Mouse (Mus musculus): ENCODE data around the gene Hpd. TPM values are rescaled to one million over a fixed set of nuclear protein-coding genes. Genes with fewer than 3 reads are reported as not detected.
A peak's percentile ranks its signal among the peaks of the same experiment; 100 is the strongest.

The Hpd gene
- total RNA-seq, 2 experiments from 2014 or later, result not detected

DNA sequence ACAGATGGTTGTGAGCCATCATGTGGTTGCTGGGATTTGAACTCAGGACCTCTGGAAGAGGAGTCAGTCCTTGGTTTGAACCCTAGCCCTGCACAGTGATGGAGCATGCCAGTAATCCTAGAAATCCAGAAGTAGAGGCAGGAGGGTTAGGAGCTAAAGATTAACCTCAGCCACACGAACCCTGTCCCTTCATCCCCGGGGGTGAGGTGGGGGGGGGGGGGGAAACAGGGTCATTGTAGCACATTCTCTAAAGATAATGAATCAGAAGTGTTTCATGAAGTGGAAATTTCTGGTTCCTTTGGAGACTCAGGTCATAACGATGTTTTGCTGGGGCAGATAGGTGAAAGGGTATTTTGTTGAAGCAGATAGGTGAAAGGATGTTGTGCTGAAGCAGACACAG, 8.4 kb upstream of the Hpd start:
- DNase-seq, result no peak
- intact Hi-C loops (cut with DNase I), result no loop called here

DNA sequence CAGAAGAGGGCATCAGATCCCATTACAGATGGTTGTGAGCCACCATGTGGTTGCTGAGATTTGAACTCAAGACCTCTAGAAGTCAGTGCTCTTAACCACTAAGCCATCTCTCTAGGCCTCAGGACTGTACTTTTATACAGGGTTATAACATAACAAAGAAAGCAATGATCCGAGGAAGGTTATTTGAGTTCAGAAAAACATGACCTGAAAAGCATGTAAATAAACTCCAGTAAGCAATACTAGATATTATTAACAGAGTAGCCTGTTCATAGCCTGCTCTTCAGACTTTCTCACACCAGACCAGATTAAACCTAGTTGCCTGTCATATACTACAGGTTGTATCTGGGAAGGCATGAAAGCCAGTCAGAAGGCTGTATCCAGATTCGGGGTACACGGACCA, 4.8 kb upstream of the Hpd start:
- no peak for DNase-seq
- intact Hi-C loops (cut with DNase I), result no loop called here

DNA sequence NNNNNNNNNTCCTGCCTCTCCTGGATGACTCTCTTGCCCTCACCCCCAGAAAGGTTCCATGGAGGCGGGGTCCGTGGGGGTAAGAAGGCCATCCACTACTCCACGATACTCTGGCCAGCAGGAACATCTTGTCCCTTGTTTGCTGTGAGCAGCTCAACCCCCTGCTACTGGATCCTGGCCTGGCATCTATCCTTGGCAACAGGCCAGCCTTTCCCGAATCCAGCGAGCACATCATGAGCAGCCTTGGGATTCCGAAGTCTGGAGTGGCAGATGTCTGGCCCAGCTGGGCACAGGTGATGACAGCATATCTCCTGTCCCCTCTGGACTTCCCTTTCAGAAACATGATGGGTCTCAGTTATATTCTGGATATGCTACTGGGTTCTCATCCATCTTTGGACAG, 3.4 kb upstream of the Hpd start:
- intact Hi-C loops (cut with DNase I), result no loop called here
- peak; percentile 62 for DNase-seq

DNA sequence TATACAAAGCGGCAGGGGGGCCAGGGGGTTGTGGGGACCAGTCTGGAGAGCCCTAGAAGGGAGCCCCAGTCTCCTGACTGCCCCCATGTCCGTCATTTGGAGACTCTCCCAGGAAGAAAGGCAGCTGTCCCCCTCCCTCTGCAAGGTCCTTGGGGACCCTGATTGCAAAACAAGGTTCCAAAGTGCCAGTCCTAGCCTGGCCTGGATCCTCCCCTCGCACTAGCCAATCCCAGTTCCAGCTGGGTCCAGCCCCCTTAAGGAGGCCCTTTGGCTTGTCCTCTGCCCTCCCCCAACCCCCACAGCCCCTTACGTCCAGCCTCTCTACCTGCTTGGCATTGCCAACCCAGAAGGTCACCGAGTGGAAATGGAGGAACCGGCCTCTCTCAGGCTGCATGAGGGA, 991 bp downstream of the Hpd start:
- DNase-seq, result no peak
- intact Hi-C loops (cut with DNase I), result no loop called here

DNA sequence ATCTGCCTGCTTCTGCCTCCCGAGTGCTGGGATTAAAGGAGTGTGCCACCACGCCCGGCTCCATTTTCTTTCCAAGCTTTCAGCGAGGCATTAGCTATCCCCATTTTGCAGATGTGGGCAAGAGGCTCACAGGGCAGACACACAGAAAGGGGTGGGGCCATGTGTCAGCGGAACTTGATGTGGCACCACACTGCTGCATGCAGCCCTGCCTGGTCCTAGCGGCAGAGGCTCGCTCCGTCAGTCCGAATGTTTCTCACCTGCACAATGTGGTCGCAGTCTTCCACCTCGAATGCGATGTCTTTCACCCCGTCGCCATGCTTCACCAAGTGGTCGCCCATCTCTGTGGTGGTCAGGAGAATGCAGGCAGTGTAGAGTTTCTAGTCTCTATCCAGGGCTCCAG, 2.1 kb downstream of the Hpd start:
- no peak for DNase-seq
- intact Hi-C loops (cut with DNase I), result no loop called here

DNA sequence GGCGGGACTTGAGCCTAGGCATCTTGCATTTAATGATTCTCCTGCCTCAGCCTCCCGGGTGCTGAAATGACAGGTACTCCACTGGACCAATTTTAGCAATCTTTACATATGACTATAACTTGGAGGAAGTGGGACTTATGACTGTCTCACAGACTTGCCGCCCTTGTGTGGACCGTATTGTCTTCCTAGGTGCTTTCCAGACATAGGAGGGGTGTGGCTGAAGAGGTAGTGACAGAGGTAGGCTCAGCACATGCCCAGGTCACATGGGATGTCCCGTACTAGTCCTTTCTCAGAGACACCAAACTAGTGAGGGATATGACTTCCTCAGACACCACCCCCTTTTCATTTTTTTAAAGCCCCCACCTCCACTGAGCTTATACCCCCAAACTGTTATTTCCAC, 3.7 kb downstream of the Hpd start:
- intact Hi-C loops (cut with DNase I), result no loop called here
- no peak for DNase-seq

DNA sequence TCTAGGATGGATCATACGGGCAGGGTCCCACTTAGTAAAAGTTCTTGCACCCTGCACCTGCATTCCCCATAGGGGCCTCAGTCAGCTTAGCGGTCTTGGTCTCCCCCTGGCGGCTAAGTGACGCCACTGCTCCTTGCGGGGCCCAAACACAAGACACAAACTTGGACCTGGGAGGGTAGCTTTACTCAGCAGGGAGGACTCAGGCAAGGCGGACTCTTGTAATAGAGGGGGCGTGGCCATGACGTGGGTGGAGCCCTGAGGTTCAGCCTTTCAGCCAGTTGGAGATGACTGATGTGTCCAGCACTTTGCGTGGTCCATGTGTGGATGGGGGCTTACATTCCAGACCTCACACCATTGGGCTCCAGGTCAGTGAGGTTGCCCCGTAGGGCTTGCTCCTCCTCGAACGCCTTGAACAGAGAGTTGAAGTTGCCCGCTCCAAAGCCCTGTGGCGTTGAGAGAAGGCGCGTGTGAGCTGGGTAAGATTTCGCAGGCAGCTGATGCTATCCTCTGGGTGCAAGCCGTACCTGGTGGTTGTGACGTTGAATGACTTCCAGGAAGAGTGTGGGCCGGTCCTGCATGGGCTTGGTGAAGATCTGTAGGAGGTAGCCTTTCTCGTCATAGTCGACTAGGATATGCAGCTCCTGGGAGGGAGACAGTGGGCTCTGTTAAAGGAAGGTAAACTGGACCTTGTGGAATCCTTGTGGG, 10.7 kb downstream of the Hpd start:
- peak; percentile 83 for DNase-seq
- intact Hi-C loops (cut with DNase I), result loop anchor here (5.0 kb wide), 1 partner anchor 109 kb away; no protein-coding TSS in a partner anchor

DNA sequence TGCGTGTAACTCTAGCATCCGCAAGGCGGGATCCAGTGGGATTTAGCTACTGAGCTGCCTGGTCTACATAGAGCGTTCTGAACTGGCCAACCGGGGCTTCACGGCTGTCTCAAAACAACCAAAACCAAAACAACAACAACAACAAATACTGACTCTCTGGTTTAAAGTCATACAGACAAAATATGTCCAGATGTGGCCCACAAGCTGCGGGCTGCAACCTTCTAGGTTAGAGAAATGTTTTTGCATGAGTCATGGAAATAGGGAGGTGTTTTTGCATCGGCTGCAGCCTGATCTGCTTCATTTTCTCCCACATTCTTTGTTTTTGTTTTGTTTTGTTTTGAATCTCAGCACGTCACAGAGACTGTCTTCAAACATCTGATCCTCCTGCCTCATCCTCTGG, 12.2 kb downstream of the Hpd start:
- DNase-seq, result no peak
- intact Hi-C loops (cut with DNase I), result loop anchor here (5.0 kb wide), 1 partner anchor 108 kb away; no protein-coding TSS in a partner anchor

DNA sequence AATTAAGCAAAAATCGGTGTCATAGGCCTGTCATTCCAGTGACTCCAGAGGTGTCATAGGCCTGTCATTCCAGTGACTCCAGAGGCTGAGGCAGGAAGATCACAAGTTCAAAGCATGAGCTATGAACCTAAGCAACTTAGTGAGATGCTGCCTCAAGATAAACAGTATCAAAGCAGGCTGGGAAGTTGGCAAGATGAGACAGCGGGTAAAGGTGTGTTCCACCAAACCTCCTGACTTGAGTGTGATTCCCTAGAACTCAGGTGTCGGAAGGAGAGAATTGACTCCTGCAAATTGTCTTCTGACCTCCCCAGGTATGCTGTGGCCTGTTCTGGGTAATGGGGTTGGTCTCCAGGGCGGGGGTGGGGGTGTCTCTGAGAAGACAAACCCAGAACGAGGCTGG, 13.2 kb downstream of the Hpd start, which contains the start of gene Psmd9:
Gene Psmd9, plus strand, starts transcription at position 130 of the 400 bp plus-strand sequence.
- DNase-seq, result no peak
- intact Hi-C loops (cut with DNase I), result no loop called here

DNA sequence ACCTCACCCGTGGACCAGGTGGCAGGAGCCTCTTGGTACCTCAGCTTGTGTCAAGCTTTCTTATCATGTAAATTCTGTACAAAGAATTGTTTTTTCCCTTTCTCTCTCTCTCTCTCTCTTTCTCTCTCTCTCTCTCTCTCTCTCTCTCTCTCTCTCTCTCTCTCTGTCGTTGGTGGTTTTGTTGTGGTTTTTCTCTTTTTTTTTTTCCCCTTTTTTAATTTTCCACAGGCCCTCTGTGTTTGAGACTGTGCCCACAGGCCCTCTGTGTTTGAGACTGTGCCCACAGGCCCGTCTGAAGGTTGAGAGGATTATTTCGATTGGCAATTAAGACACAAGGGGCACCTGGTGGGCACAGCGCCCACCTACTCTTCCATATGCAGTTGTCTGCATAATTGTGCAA, 14.9 kb downstream of the Hpd start:
- no peak for DNase-seq
- intact Hi-C loops (cut with DNase I), result no loop called here

DNA sequence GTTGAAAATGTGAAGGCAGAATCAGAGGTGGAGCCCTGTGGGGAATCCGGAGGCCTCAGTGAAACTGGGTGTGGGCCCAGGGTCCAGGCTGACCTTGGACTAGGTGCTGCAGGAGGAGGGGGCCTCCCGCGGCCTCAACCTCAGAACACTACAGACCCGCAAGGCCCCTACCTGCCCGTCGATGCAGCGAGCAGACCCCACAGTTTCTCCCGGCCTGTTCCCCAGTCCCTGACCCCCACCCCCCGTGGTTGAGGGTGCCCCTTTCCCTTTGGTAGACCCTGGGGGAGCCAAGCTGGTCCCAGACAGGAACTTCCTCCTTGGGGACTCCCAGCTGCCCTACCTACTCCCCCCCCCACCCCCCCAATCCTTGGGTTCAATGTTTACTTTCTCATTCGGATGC, 16.1 kb downstream of the Hpd start:
- DNase-seq, result no peak
- intact Hi-C loops (cut with DNase I), result no loop called here

DNA sequence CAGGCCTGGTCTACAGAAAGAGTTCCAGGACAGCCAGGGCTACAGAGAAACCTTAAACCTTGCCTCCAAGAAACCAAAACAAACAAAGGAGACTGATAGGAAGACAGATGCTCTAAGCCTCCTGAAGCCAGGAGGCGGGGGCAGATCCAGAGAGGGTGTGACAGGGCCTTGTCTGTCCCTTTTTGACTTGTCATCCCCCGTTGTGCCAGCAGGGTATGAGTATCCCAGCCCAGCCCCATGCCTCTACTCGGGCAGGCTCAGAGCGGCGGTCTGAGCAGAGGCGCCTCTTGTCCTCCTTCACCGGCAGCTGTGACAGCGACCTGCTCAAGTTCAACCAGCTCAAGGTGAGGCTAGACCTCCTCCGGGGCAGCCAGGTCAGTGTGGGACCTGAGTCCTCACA, 19.6 kb downstream of the Hpd start:
- intact Hi-C loops (cut with DNase I), result no loop called here
- DNase-seq, result no peak

DNA sequence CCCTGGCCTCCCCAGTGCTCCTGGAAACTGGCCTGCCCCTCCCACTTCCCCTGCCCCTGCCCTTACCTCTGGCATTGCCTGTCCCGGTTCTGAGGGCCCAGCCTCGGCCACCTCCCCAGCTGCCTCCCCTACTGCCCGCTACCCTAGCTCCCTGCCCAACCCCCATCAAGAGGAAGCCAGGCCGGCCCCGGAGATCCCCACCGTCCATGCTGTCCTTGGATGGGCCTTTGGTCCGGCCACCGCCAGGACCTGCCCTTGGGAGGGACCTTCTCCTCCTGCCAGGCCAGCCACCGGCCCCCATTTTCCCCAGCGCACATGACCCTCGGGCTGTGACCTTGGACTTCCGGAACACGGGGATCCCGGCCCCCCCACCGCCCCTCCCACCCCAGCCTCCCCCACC, 22.2 kb downstream of the Hpd start:
- intact Hi-C loops (cut with DNase I), result no loop called here
- DNase-seq, result no peak

DNA sequence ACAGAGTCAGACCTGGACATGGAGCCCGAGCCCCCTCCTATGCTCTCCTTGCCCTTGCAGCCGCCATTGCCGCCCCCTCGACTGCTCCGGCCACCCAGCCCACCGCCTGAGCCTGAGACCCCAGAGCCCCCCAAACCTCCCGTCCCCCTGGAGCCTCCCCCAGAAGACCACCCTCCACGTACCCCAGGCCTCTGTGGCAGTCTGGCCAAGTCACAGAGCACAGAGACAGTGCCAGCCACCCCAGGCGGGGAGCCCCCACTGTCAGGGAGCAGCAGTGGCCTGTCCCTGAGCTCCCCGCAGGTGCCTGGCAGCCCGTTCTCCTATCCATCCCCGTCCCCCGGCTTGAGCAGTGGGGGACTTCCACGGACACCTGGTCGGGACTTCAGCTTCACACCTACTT, 22.7 kb downstream of the Hpd start:
- intact Hi-C loops (cut with DNase I), result no loop called here
- DNase-seq, result no peak

DNA sequence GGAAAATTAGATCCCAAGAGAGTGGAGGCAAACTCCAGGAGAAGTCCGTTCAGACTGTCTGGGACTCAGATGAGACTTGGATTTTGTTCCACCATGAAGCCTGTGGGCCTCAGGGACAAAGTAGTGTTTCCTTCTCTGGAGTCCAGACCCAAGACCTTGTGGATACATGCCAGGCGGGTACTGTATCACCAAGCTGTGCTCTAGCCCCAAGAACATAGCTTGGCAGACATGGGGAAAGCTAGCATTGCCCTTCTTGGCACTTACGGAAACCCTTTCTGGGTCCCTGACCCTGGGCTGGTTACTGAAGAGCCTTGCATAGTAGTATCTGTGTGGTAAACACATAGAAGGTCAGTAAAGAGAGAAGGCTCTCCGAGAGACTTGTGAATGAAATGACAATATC, 23.1 kb downstream of the Hpd start:
- intact Hi-C loops (cut with DNase I), result no loop called here

DNA sequence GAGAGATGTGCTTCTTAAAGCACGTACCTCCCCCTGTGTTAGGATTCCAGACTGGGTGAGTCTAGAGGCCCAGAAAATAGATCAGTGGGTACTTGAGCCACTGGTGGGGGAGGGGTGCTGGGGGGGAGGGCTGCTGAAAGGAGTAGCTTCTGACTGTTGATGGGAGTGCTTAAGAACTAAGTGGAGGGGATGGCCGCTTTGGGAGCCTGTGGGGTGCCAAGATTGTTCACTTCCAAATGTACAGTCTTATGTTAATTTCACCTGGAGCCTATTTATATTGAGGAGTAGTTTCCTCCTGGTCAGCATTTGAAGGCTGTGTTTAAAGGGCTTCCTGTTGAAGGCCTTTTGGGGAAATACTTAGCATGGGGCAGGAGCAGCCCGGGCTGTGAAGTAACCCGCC, 24.6 kb downstream of the Hpd start:
- intact Hi-C loops (cut with DNase I), result no loop called here
- DNase-seq, result no peak

More for the DNA sequence above, 23.1 kb downstream of the Hpd start:
- DNase-seq, result no peak

DNA sequence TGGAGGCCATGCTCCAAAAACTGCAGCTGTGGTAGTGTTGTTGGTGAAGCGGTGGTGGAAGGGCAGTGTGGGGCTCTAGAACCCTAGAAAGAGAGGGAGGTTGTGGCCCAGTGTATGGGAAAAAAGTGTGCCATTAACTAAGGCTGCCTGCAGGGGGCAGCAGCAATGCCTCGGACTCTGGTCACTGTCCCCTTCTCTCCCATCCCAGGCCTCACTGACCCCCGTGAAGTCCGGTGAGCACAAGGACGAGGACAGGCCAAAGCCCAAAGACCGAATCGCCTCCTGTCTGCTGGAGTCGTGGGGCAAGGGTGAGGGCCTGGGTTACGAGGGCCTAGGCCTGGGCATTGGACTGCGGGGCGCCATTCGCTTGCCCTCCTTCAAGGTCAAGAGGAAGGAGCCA, 25.8 kb downstream of the Hpd start:
- DNase-seq, result no peak
- intact Hi-C loops (cut with DNase I), result no loop called here

DNA sequence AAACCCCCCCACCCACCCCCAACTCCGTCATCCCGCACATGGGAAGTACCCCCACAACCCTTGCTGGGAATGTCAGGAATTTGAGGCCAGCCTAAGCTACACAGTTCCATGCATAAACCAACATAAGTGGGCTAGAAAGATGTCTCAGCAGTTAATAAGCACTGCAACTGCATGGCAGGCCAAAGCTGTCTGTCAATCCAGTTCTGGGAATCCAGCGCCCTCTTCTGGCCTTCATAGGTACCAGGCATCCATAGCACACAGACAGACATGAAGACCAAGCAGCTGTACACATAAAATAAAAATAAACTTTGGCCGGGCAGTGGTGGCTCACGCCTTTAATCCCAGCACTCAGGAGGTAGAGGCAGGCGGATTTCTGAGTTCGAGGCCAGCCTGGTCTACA, 27.1 kb downstream of the Hpd start:
- DNase-seq, result peak; percentile 75
- intact Hi-C loops (cut with DNase I), result no loop called here

DNA sequence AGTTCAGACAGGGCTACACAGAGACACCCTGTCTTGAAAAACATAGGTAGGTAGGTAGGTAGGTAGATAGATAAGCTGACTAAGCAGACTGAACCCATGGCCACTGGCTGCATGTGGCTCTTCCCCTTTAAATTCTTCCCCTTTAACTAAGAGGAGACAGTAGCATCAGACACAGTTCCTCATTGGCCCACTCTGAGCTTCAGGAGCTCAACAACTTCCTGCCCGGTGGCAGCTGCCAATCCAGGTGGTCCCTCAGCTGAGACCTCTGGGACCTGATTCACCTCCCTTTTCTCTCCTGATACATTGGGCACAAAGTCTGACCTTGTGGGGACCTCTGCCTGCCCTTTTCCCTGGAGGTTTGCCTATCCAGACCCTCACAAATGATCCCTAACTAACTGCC, 29.6 kb downstream of the Hpd start:
- intact Hi-C loops (cut with DNase I), result no loop called here
- no peak for DNase-seq

DNA sequence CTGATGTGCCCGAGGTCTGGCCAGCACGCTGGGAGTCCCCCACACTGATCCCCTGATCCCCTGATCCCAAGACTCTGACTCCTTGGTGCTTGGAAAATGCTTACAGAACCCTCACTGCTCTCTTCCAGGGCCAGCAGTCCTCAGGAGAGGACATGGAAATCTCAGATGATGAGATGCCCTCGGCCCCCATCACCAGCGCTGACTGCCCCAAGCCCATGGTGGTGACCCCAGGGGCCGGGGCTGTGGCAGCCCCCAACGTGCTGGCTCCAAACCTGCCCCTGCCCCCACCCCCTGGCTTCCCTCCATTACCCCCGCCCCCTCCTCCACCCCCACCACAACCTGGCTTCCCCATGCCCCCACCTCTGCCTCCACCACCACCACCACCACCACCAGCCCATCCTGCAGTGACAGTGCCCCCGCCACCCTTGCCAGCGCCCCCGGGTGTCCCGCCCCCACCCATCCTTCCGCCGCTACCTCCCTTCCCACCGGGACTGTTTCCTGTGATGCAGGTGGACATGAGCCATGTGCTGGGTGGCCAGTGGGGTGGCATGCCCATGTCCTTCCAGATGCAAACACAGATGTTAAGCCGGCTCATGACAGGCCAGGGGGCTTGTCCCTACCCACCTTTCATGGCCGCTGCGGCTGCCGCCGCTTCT, 30.7 kb downstream of the Hpd start:
- intact Hi-C loops (cut with DNase I), result no loop called here
- DNase-seq, result no peak

DNA sequence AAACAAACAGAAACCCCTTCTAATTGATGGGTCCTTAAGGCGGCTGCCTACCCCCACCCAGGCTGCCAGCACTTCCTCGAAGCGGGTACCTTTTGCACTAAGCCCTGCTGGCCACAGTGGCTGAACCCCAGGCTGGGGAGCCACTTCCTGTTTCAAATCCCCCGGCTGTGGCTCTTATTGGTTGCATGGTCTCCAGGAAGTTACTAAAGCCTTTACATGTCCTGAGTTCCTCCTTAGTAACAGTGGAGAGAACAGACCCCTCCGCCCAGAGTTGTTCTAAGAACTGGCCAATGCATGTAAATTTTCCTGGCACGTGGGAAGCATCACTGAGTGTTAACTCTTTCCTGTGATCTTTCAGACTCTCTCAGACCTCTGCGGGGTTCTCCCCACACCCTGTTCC, 31.4 kb downstream of the Hpd start:
- intact Hi-C loops (cut with DNase I), result no loop called here
- DNase-seq, result no peak

DNA sequence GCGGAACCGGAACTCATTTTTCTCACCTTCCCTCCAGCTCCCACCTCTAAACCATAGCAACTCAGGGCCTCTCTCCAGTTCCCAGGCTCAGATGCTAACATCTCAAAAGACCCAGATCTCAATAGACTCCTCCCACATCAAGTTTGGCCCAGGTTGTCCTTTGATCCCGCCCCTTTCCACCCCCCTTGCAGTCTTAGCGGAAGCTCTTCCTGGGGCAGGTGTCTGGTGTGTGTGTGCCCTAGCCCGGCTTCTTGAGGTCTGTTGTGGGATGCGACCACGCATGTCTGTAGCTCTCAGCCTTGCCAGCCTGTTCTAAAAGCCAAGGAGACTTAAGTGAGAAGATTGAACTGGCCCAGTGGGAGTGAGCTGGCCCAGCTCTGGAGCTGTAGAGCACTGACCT, 31.9 kb downstream of the Hpd start:
- no peak for DNase-seq
- intact Hi-C loops (cut with DNase I), result no loop called here

Data from left cerebral cortex, postnatal 4 days (tissue).